Mouse (Mus musculus) MEL (cell line): ENCODE measurements around the gene Fbxw11. TPM values are rescaled to one million over a fixed set of nuclear protein-coding genes. Genes with fewer than 3 reads are reported as not detected.

Experiments used
- DNase-seq: peaks from one replicate; pipeline ENCODE4 v3.0.0; 2011; ENCODE audit warnings: low read depth, low spot score
- H3K27ac ChIP-seq: 2 replicates; pipeline ENCODE4 v1.5.1; 2012; ENCODE audit warnings: low read depth, mild to moderate bottlenecking, control low read depth, low read length, moderate library complexity; ENCODE audit not compliant: control insufficient read depth
- H3K27me3 ChIP-seq, 2 experiments: fragments of 150-350 bp in 1 of 2; sonication (generic) in 1 of 2; 2 replicates each; pipeline ENCODE4 v1.6.1; 2012; ENCODE audit warnings: low read length in 2 of 2, mild to moderate bottlenecking in 2 of 2, improper control_type of control experiment in 1 of 2, moderate library complexity in 1 of 2; ENCODE audit not compliant: insufficient read depth in 2 of 2, control insufficient read depth in 1 of 2
- H3K36me3 ChIP-seq, 2 experiments: 2 replicates each; pipeline ENCODE4 v1.6.1; 2012 to 2014; ENCODE audit warnings: low read length in 2 of 2, improper control_type of control experiment in 1 of 2, inconsistent platforms in 1 of 2, mild to moderate bottlenecking in 1 of 2; ENCODE audit not compliant: insufficient read depth in 2 of 2, control insufficient read depth in 1 of 2
- H3K4me1 ChIP-seq, 2 experiments: fragments of 150-350 bp in 1 of 2; sonication (generic) in 1 of 2; 2 replicates each; pipeline ENCODE4 v1.6.1; 2012; ENCODE audit warnings: low read length in 2 of 2, improper control_type of control experiment in 1 of 2, mild to moderate bottlenecking in 1 of 2; ENCODE audit not compliant: insufficient read depth in 2 of 2, control insufficient read depth in 1 of 2
- H3K4me3 ChIP-seq, 2 experiments: fragments of 150-350 bp in 1 of 2; sonication (generic) in 1 of 2; 2 replicates each; pipeline ENCODE4 v1.5.1; 2012; ENCODE audit warnings: low read depth in 2 of 2, low read length in 2 of 2, mild to moderate bottlenecking in 2 of 2, moderate library complexity in 2 of 2, control low read depth in 1 of 2, improper control_type of control experiment in 1 of 2; ENCODE audit not compliant: control insufficient read depth in 1 of 2, insufficient read depth in 1 of 2
- H3K79me2 ChIP-seq: 2 replicates; pipeline ENCODE4 v1.6.1; 2012; ENCODE audit warnings: mild to moderate bottlenecking, low read length, moderate library complexity; ENCODE audit not compliant: control insufficient read depth, poor library complexity, insufficient read depth
- H3K9ac ChIP-seq: 2 replicates; pipeline ENCODE4 v1.6.1; 2012; ENCODE audit warnings: low read depth, mild to moderate bottlenecking, control low read depth, low read length, moderate library complexity; ENCODE audit not compliant: control insufficient read depth, poor library complexity, severe bottlenecking
- H3K9me3 ChIP-seq: fragments of 150-350 bp; sonication (generic); replicated peaks from 2 replicates; pipeline ENCODE4 v1.6.1; 2012; ENCODE audit warnings: mild to moderate bottlenecking, low read length, improper control_type of control experiment, moderate library complexity; ENCODE audit not compliant: insufficient read depth
- CHD2 ChIP-seq: IDR thresholded peaks from 2 replicates; pipeline ENCODE4 v1.6.1; 2011; ENCODE audit warnings: low read length, improper control_type of control experiment
- CTCF ChIP-seq, 3 experiments: IDR thresholded peaks in 2 of 3; conservative IDR thresholded peaks in 1 of 3; 2 replicates each; pipeline ENCODE4 v1.5.1; 2011 to 2012; ENCODE audit warnings: low read length in 3 of 3, low read depth in 2 of 3, mild to moderate bottlenecking in 2 of 3, improper control_type of control experiment in 1 of 3, inconsistent platforms in 1 of 3, mixed read lengths in 1 of 3, moderate library complexity in 1 of 3; ENCODE audit not compliant: control insufficient read depth in 1 of 3, insufficient read depth in 1 of 3, poor library complexity in 1 of 3, severe bottlenecking in 1 of 3
- EP300 ChIP-seq, 2 experiments: IDR thresholded peaks; 2 replicates each; pipeline ENCODE4 v1.6.1; 2011; ENCODE audit warnings: improper control_type of control experiment in 2 of 2, low read length in 2 of 2, low read depth in 1 of 2, mild to moderate bottlenecking in 1 of 2
- JUND ChIP-seq: IDR thresholded peaks from 2 replicates; pipeline ENCODE4 v1.6.1; 2011; ENCODE audit warnings: low read depth, mild to moderate bottlenecking, improper control_type of control experiment, low read length
- MAX ChIP-seq: IDR thresholded peaks from 2 replicates; pipeline ENCODE4 v1.6.1; 2011; ENCODE audit warnings: low read length, improper control_type of control experiment
- MEF2A ChIP-seq: IDR thresholded peaks from 2 replicates; pipeline ENCODE4 v1.6.1; 2014; ENCODE audit warnings: low read depth, mild to moderate bottlenecking, inconsistent platforms, low read length, improper control_type of control experiment; ENCODE audit not compliant: poor library complexity, insufficient replicate concordance, severe bottlenecking; ENCODE audit errors: extremely low read depth
- MYC ChIP-seq: IDR thresholded peaks from 2 replicates; pipeline ENCODE4 v1.6.1; 2011; ENCODE audit warnings: low read depth, mild to moderate bottlenecking, low read length, improper control_type of control experiment, moderate library complexity
- POLR2AphosphoS5 ChIP-seq: IDR thresholded peaks from 2 replicates; pipeline ENCODE4 v1.6.1; 2012; ENCODE audit warnings: low read depth, borderline replicate concordance, mild to moderate bottlenecking, inconsistent platforms, low read length, moderate library complexity, mixed read lengths
- RAD21 ChIP-seq: IDR thresholded peaks from 2 replicates; pipeline ENCODE4 v1.6.1; 2011; ENCODE audit warnings: mild to moderate bottlenecking, low read depth, low read length, improper control_type of control experiment
- SIN3A ChIP-seq: IDR thresholded peaks from 2 replicates; pipeline ENCODE4 v1.6.1; 2012; ENCODE audit warnings: low read length, improper control_type of control experiment, inconsistent platforms
- USF1 ChIP-seq: IDR thresholded peaks from 2 replicates; pipeline ENCODE4 v1.6.1; 2014; ENCODE audit warnings: low read depth, mild to moderate bottlenecking, inconsistent platforms, low read length, improper control_type of control experiment, moderate library complexity
- ZC3H11A ChIP-seq: IDR thresholded peaks from 2 replicates; pipeline ENCODE4 v1.6.1; 2012; ENCODE audit warnings: low read depth, mild to moderate bottlenecking, inconsistent platforms, low read length, improper control_type of control experiment
- ZNF384 ChIP-seq: IDR thresholded peaks from 2 replicates; pipeline ENCODE4 v1.6.1; 2012; ENCODE audit warnings: low read depth, mild to moderate bottlenecking, inconsistent platforms, low read length, improper control_type of control experiment
- polyA plus RNA-seq, 2 experiments: library from polyadenylated mRNA; stranded (reverse) in 1 of 2; unstranded in 1 of 2; fragments of >175 nt in 1 of 2; fragments of >200 nt in 1 of 2; gene quantifications; 2 replicates each; pipeline versions ENCODE4 v1.2.1 to v1.2.4; 2012; ENCODE audit warnings: low replicate concordance in 2 of 2, low read depth in 1 of 2; ENCODE audit not compliant: insufficient read length in 2 of 2, insufficient read depth in 1 of 2, missing spikeins in 1 of 2
- total RNA-seq: library from RNA; depleted of rRNA; stranded (reverse); fragments of 300-350 nt; gene quantifications from 2 replicates; pipeline ENCODE4 v1.2.3, GENCODE M21; 2012

Gene Fbxw11
- total and polyA plus RNA-seq, 3 experiments, result 35.4 to 98.5 (median 53.5) TPM

- H3K9me3 ChIP-seq, result no peaks in the 10 kb centered on the region
- no peak for TF ChIP-seq ZC3H11A
- no peak for TF ChIP-seq SIN3A
- TF ChIP-seq POLR2AphosphoS5, result no peak
- peak; percentile 72; the same call in 1 of the 2 replicates for TF ChIP-seq MEF2A
- no peak for TF ChIP-seq USF1
- no peak for TF ChIP-seq RAD21
- TF ChIP-seq MAX, result no peak
- no peak for TF ChIP-seq MYC
- peak; percentile 64; the same call in 1 of the 2 replicates for TF ChIP-seq JUND
- no peak for TF ChIP-seq EP300 (IDR thresholded peaks at IDR 0.05; ENCODE audit: low read depth in 1 of 2, low read length in 2 of 2)
- H3K36me3 ChIP-seq, result peaks cover 0 to 8% of the 10 kb centered on the region in 2 experiments; a peak in 2 of 4 replicates
- no peaks in the 10 kb centered on the region for H3K79me2 ChIP-seq
- no peaks in the 10 kb centered on the region for H3K27me3 ChIP-seq
- H3K27ac ChIP-seq, result peak overlapping the region; percentile 9; the same call in 1 of the 2 replicates
- H3K9ac ChIP-seq, result no peak overlapping the region
- H3K4me3 ChIP-seq, result no peak overlapping the region
- peaks cover 4 to 7% of the 10 kb centered on the region in 2 experiments; a peak in 3 of 4 replicates for H3K4me1 ChIP-seq
- peak; percentile 74 for DNase-seq
These were observed 23.2 kb upstream of the Fbxw11 start for GRCm38 (mm10) chr11:32619257-32619816.

GRCm38 (mm10) chr11:32619866-32620456 lies 22.6 kb upstream of the Fbxw11 start:
- H3K27me3 ChIP-seq, result no peaks in the 10 kb centered on the region
- H3K9me3 ChIP-seq, result no peaks in the 10 kb centered on the region
- no peak overlapping the region for H3K27ac ChIP-seq
- no peaks in the 10 kb centered on the region for H3K79me2 ChIP-seq
- H3K36me3 ChIP-seq, result peaks cover 0 to 8% of the 10 kb centered on the region in 2 experiments; a peak in 2 of 4 replicates
- no peak overlapping the region for H3K4me3 ChIP-seq
- H3K9ac ChIP-seq, result no peak overlapping the region
- H3K4me1 ChIP-seq, result peaks cover 4 to 7% of the 10 kb centered on the region in 2 experiments; a peak in 3 of 4 replicates
- peak in 1 of 3 experiments; percentile 10; a peak in 1 of 6 replicates for TF ChIP-seq CTCF (IDR thresholded peaks at IDR 0.05 in 2 of 3, conservative IDR thresholded peaks at IDR 0.05 in 1 of 3; ENCODE audit: control insufficient read depth in 1 of 3, insufficient read depth in 1 of 3, low read depth in 2 of 3, low read length in 3 of 3, poor library complexity in 1 of 3, severe bottlenecking in 1 of 3)
- TF ChIP-seq CHD2, result no peak
- TF ChIP-seq ZNF384, result peak; percentile 72
- peak; percentile 32 for DNase-seq
